Mouse (Mus musculus) urinary bladder, adult 2 months (tissue): ENCODE measurements around the gene Frem1. TPM values are rescaled to one million over a fixed set of nuclear protein-coding genes. Genes with fewer than 3 reads are reported as not detected.
A peak's percentile ranks its signal among the peaks of the same experiment; 100 is the strongest.

ENCODE experiments used
- DNase-seq: peaks from one replicate; pipeline ENCODE4 v3.0.0; 2022; ENCODE audit warnings: low spot score
- polyA plus RNA-seq: library from polyadenylated mRNA; depleted of rRNA; stranded (reverse); fragments of >200 nt; gene quantifications from 2 replicates; pipeline ENCODE4 v1.2.3, GENCODE M21; 2012; rRNA removed

Frem1 gene
- polyA plus RNA-seq, 1 experiment, result 5.7 TPM

DNA sequence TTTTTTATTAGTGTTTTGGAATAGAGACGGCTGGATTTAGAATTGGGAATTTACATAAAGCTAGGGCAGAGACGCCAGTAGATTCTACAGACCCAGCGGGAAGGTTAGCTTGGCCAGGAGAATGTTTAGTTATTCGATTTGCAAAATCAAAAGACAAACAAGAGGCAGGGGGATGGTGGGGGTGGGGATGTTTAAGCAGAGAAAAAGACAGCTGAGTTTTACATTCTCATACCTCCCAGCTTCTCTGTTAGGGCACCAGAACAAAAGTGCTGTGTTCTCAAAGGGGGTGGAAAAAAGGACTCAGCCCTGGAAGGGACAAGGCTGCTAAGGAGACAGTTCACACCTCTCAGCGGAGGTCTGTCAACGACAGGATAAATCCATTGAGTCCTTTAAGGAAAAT is 180.0 kb downstream of the Frem1 start:
- DNase-seq, result no peak

DNA sequence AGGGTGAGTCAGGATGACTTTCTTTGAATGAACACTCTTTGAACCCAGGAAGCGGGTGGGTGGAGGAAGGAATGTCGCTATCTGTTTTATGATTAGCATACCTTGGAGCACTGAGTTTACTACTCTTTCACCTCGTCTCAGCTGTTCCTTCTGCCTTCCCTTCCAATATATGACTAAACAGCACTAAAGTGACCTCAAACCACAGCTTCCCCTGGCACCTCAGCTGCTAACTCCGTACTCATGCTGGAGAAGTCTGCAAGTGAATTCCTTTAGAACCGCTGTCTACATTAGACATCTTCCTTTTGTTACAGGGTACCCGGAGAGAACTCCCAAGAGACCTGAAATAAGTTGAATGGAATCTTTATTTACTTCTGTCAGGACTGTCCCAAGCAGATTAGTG is 181.2 kb downstream of the Frem1 start:
- DNase-seq, result no peak

DNA sequence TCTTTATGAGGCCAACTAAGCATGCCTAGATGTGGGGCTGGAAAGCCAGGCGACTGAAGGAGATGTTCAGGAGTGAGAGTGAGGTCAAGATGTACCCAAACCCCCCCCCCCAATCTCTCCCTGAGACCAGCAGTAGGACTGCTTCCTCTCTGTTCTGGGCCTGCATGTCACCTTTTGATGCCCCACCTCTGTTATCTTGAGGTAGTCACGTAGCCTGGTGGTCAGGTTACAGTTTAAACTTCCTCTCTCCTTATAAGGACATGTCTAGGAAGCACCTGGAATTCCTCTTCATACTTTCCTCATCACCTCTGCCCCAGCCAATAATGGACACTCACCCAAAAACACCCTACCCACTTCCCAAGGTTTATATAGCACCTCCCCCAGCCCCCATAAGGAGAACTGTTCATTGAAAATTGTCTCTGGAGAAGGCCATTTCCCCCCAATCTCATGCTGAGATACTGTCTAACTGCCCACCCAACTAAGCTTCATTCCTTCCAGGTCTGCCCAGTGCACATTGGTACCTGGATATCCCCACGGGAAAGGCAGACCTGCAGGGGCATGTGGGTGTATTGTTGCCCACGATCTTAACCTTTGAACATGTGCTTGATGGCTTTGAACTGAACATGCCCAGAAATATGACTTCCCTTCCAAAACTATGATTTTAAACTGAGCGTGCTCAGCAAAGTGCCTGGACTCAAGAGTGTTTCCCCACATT is 184.3 kb downstream of the Frem1 start:
- no peak for DNase-seq

DNA sequence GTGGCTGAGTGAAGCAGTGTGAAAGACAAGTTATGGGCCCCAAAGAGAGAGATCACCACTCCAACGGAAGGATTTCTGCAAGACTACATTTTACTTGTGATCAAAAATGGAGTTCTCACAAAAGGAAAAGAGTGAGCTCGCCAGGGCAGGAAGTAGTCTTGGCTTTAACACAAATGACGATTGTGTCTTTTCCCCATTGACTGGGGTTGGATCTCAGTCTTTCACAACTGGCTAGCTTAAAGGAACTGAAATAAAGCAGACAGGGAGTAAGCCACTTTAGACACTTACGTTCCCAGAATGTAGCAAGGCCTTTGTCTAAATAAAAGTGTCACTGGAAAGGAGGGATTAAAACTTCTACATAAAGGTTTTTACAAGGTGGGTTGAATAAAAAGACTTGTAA is 185.0 kb downstream of the Frem1 start:
- no peak for DNase-seq

DNA sequence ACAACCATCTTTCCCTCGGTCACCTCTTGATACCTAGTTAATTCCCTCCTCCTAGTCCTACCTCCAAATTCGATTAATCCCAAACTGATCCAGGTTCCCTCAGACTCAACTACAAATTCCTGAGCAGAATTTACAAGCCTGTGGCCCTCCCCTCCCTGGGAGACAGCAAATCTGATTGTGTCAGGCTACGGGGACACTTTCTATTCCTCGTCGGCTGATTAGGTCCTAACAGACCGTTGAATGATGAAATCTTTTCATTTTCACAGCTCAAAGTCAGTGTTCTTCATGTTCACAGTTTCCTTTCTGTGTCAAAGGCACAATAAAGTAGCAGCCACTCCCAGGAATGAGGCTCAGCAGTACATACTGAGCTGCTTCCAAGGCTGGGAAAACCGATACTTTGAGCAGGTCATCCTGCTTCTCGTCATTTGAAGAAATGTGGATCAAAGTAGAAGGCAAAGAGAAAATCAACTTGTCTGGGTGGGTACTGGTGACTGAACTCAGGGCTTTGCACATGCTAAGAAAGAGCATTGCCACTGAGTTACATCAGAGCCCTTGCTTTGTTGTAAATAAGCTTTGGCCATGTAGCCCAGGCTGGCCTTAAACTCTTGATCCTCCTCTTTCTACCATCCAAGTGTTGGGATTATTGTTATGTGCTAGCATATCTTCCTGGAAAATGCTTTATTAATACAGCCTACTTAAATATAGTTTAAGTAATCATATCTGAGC is 187.0 kb downstream of the Frem1 start:
- no peak for DNase-seq

DNA sequence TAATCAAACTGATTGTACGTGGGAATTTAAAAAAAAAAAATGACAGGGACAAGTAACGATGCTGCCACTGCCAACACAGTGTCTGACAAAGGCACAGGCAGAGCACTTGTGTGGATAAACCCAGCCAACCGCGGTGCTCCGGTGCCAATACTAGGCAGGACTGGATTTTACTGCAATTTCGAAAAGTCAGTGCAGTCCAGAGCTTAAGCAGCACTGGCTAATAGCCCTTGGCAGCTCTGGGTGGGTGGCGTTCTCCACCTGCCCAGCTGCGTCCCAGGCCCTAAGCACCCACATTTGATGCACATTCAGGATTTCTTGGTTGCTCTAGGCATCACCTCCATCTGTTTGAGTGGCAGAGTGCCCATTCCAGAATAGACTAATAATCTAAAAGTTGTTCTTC is 188.8 kb downstream of the Frem1 start:
- no peak for DNase-seq

DNA sequence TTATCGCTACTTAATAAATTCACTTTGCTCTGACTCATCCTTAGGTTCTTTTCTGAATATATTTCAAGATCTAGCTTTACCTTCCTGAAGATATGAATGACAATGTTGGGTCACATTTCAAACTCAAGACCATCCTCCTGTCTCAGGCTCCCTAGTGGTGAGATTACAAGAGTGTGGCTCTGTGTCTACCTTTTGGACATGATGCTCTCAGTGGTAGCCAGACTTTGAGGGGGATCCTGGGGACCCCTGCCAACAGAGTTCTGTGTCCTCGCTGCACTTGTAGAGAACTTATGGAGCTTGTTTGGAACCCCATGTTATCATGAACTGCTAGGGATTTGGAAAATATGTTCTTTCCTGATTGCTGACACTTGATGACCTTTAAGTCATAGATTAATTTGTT is 190.7 kb downstream of the Frem1 start:
- DNase-seq, result no peak

DNA sequence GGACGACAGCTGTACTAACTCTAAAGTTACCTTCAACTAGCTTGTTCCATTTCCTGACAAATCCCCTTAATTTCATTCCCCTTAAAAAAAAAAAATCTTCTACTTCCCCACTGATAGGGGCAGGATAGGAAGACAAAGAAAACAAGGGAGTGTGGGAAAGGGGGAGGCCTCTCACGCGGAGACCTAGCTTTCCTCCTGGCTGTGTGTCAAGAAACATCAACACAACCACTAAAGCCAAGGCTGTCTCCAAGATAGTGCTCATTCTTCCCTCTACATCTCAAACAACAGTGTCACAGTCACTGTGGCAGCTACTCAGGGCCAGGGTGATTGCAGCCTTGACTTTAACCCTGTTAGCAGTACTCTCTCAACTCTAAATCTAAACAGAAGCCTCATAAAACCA is 191.6 kb downstream of the Frem1 start:
- DNase-seq, result no peak

DNA sequence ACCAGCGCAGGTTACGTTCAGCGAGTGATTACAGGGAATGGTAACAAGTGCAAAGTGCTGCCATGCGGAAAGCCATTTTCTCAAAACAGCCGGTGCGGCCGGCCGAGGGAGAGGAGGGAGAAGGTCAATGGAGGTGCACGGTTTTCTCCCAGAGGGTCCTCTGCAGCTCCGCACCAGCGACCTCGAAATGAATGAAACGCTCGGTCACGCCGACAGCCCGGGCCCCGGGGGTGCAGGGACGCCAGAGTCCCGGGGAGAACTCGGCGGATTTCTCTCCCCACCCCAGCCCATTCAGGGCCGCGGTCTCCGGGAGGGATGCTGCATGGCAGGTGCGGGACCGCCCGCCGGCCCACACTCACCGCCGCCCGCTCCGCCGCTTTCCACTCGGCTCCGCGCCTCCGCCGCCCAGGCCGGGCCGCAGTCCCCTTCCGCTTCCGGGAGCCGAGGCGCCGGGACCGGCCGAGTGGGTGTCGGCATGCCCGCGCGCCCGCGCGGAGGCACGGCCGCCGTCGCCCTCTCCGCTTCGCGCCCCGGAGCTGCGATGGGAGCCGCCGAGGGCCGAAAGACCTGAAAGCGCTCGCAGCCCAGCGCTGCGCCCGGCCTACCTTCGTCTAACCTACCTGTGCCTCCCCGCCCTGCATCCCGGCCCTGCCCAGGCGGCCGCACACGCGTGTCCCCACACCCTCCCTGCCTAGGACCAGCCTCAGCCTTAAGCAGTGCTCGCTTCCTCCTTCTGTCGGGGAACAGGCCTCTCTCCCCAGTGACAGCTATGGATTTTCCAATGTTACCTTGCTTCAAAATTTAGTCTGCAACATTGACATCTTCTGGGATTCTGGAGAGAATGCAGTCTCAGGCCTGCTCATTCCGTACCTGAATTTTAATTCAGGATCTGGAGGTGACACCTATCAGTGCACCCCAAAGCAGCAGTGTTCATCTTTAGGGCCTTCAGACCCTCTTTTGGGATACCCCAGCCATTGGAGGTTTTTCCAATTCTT is 192.7 kb downstream of the Frem1 start, which contains the start of gene Zdhhc21:
TSS of gene Zdhhc21 (minus strand) at position 828 of the 995 bp plus-strand sequence.
- DNase-seq, result peak; percentile 94

DNA sequence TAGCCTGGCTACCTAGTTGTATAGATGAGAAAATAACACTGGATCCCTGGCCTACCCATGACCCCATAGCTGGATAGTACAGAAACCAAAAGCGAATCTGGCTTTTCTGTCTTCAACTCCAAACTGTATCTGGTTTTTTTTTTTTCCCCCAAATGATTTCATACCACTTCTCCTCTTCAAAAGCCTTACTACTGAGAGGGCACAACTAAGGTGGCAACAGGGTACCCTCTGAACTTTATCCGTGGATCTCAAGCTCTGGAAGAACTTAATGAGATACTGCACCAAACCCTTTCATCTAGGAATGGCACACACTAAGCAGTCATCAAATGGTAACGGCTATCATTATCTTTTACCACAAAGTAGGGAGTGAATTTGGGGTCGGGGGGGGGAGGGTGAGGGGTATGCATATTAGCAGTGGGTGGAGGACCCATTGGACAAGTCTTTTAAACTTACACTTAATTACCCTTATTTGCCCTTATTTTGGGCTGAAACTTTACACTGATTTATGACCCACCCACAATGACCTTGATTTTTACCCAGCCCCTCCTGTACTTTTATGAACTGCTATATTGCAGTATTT is 193.6 kb downstream of the Frem1 start:
- DNase-seq, result no peak

DNA sequence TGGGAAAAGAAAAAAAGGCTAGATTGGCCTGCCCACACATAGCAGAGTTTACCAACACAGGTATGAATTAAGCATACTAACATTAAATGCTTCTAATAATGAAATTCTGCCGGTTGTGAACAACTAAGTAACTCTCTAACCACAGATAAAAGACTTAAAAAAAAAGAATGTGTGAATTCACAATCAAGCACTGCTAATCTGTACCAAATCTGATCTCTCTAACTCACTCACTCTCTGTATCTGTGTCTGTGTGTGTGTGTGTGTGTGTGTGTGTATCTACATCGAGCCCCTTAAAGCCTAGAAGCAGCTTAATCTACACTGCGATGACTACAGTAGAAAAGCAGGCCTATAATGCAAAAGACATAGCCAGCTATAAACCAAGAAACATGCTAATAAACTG is 195.2 kb downstream of the Frem1 start:
- DNase-seq, result no peak

DNA sequence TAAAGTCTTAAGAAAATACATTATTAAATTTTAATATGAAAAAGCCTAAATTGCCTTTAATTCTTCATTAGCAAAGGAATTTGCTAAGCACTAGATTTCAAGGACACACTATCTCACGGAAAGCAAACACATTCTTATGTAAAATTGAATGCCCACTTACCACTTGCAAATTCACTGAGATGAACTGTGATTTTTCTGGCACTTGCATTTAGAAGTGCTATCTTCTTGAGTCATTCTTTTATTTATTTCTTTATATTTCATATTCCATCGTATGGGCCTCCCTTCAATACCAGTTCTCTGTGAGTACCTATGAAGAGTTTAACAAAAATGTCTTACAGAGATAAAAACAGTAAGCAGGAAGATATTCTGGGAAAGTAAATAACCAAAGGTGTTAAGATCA is 198.3 kb downstream of the Frem1 start:
- DNase-seq, result no peak

DNA sequence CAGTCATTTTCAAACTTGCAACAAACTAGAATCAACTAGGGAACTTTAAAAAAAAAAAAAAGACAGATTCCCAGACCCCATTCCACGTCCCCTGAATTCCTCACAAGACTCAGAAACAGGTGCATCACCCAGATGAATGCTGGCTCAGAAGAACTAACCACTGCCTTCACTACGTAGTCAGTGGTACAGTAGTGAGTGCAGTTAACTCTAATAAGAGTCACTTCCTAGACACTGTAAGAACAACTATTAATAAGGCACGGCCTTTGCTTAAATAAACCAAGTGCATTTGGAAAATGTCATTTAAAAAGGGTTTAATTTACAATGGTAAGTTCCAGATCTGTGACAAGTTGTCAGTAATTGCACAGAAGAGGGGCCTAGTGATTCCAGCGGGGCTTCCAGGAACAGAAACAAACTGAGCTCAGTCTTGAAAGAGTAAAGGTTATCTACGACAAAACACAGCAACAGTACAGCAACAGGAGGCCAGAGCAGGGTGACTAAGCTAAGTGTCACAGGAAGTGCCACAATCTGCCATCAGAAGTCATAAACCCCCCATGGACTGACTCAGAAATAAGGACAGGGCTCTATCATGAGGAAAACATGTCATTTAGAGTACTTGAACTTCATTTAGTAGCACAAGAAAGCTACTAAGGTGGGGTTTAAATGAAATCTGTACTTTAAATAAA is 203.4 kb downstream of the Frem1 start:
- DNase-seq, result no peak

Other genes with a start within 250 kb of the Frem1 start
- gene Zdhhc21, start 192.4 kb downstream of the Frem1 start, polyA plus RNA-seq, result 7.1 and 8.6 TPM in 2 replicates
- gene Cer1, start 167.2 kb downstream of the Frem1 start, polyA plus RNA-seq, result not detected in 2 replicates